Mouse (Mus musculus) telencephalon, adult 2 months (tissue): Measurements from ENCODE around the gene Islr.
A peak's percentile ranks its signal among the peaks of the same experiment; 100 is the strongest.

Experiments used
- DNase-seq: peaks from one replicate; pipeline ENCODE4 v3.0.0-alpha.2; 2011; ENCODE audit warnings: low read depth, low spot score

Islr gene

DNA sequence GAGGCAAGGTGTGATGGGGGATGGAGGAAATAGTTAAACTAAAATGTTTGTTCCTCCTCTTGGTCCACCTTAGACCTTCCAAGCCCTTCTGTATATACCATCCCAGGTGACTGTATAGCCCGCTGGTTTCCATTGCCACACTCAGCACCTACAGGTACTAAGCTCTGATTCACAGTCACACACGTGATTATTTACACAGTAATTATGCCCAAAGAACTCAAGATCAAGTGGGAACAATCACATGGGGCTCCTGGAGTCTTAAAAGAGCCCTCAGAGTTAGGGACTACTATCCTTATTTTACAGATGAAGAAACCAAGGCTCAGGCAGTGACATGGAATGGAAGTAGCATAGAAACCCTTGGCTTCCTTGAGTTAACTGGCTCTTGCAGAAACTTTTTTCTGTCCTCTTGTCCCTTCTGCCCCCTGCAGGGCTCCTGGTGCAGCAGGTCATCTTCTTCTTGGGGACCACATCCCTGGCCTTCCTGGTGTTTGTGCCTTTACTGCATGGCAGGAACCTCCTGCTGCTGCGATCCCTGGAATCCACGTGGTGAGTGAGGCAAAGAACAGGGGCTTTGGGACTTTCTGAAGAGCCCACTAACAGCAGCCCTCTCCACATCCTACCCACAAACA, 53.3 kb downstream of the Islr start:
- no peak for DNase-seq

GRCm38 (mm10) chr9:58148806-58149205, 55.3 kb downstream of the Islr start:
- no peak for DNase-seq

- no peak for DNase-seq
These were observed 58.7 kb downstream of the Islr start for GRCm38 (mm10) chr9:58145417-58145816.

DNA sequence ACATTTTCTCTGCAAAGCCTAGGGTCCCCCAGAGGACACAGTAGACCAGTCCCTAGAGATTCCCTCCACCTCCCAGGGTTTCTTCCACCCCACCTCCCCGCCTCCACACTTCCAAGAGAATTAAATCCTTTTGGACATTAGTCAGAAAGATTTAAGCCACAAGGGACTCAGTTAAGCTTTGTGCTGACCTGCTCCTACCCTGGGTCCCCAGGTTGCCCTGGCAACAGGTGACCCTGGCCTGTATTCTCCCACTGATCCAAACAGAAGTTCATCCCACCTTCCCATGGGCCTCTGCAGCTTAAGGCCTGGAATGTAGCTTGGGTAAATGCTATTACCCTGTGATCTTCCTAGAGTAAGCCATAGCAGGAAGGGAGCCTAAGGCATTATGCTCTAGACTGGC, 59.4 kb downstream of the Islr start:
- DNase-seq, result no peak

DNA sequence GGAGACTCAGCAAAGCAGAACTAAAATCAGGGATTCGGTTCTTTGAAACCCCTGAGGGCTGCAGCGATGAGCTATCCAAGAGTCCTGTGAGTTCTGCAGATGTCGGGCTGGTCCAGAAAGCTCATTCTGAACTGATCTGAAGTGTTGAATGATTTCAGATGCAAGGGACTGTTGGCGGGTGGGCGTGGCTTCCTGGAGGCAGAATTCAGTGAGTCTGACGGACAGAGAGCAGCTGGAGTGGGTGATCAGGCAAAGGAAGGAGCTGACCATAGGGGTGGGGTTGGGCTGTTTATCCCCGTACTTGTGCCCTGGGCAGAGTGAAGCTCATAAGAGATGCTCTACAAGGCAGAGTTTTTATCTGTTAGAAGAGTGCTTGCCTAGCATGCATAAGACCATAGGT, 60.7 kb downstream of the Islr start:
- no peak for DNase-seq

- peak; percentile 32 for DNase-seq
These were observed 64.2 kb downstream of the Islr start for GRCm38 (mm10) chr9:58139947-58140346.

- no peak for DNase-seq
These were observed 68.2 kb downstream of the Islr start for GRCm38 (mm10) chr9:58135921-58136321.

GRCm38 (mm10) chr9:58134906-58135305, 69.2 kb downstream of the Islr start:
- DNase-seq, result no peak

- no peak for DNase-seq
These were observed 69.9 kb downstream of the Islr start for GRCm38 (mm10) chr9:58133893-58134884.

GRCm38 (mm10) chr9:58131735-58132134, 72.4 kb downstream of the Islr start:
- no peak for DNase-seq

DNA sequence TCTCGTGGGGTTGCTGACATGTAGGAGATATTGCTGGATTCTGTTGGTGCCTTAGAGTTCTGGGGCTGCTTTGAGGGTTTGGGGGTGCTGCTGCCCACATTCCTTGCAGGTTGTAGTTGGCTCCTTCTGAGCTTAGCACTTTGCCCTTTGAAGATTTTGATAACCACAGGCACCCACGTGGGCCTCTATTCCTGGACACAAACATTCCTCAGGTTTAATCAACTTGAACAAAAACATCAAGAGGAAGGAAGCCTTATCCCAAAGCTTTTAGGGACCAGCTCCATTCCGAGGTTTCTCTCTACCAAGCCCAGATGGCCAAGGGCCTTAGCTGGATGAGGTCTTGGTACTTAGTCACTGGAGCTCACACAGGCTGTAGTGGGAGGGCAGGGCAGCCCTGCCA, 73.2 kb downstream of the Islr start:
- DNase-seq, result no peak

DNA sequence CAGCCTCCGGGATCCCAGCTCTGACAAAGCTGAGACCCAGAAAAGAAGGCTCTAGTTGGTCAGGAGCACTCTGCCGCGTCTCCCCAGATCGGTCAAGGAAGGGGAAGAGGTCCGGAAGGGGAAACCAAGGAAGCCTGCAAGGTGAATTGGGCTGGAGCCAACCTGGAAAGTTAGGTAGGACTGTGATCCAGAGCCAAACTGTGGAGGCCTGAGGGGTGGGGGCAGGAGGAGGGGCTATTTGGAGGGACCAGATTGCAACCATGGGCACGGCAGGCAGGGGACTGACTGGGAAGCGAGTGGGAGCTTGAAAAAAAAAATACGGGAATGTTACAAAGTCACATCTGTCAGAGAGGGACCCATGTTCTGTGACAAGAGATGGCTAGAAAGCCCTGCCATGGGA, 74.6 kb downstream of the Islr start:
- no peak for DNase-seq

GRCm38 (mm10) chr9:58128926-58129413, 75.1 kb downstream of the Islr start:
- no peak for DNase-seq

- DNase-seq, result no peak
These were observed 78.3 kb downstream of the Islr start for GRCm38 (mm10) chr9:58125811-58126210.

DNA sequence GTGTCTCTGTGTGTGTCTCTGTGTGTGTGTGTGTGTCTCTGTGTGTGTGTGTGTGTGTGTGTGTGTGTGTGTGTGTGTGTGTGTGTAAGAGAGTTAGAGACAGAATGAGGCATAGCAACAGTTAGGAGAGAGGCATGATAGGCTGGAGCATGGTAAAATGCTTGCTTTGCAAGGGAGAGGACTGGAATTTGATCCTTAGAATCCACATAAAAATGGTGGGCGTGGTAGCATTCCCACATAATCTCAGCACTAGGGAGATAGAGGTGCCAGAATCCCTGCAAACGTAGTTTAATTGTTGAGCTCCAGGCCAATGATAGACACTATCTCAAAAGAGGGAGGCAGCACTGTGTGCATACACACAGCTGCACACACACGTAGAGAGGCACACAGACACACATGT, 79.0 kb downstream of the Islr start:
- DNase-seq, result no peak

- DNase-seq, result no peak
These were observed 85.4 kb downstream of the Islr start, which contains the start of gene Ccdc33 for GRCm38 (mm10) chr9:58118671-58119070. Gene Ccdc33, minus strand, starts transcription at chr9:58118823.

DNA sequence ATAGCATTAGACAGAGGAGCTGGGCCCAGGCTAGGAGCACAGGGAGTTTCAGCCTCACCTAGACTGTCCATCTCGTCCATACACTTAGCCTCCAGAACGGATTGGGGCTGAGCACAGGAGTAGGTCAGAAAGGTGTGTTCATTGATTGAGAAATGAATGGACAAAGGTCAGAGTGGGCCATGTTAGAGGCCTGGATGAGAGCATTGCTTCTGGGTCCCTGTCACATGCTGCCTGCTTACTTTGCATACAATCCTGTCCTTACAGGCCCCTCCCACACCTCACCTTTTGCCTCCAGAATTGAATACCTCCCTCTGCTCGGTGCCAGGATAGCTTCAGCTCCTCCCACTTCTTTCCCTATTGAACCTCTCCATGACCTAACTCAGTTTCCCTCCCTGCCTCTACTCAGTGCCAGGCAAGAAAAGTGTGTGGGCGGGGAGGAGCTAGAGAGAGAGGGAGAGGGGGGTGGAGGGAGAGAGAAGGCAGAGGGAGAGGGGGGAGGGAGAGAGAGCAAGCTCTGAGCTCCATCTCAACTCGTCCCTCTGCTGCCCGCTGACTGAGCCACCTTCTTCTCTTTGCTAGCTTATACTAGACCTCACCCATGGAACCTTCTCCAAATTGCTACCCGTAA, 88.0 kb downstream of the Islr start:
- no peak for DNase-seq

DNA sequence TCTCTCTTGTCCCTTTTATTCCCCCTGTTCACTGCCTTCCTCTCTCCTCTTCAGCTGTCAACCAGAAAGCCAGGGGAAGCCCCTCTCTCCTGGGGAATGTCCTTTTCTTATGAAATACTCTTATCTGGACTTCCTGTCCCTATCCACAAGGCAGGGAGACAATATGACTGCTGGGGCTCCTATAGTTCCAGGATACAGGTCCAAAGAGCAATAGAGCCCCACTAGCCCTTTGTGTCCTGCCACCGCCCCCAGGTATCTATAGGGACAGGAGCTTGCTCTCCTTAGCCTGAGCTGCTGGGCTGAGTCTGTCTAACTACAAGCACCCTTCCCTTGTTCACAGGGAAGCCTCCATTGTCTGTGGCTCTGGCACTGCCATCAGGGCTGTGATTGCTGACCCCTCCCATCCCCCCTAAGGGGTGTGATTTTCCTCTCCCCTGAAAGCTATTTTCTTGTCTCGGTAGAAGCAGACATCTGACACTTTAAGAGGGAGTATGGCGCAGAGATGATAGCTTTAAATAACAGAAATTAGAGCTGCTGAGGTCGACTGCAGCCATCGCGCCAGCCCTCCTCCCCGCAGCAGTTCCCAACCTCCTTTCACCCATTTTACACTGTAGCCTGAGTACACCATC, 88.7 kb downstream of the Islr start:
- no peak for DNase-seq

DNA sequence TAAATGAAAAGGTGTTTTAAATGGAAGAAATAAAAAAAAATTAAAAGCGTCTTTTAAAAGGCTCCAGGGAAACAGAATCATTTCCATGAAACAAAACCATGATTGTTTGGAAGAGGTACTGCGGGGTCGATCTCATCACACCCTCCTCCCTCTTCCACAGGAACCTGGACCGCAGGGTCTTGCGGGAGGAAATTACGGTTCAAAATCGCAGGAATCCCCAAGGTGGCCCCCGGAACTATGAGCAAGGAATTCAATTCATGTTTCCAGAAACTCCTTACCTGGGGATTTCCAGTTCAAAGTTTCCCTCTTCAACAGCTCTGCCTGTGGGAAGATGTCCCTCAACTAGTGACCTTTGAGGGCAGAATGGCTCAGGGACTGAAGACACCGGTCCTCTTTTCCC, 90.1 kb downstream of the Islr start:
- no peak for DNase-seq

GRCm38 (mm10) chr9:58113279-58113884, 90.7 kb downstream of the Islr start:
- DNase-seq, result no peak

DNA sequence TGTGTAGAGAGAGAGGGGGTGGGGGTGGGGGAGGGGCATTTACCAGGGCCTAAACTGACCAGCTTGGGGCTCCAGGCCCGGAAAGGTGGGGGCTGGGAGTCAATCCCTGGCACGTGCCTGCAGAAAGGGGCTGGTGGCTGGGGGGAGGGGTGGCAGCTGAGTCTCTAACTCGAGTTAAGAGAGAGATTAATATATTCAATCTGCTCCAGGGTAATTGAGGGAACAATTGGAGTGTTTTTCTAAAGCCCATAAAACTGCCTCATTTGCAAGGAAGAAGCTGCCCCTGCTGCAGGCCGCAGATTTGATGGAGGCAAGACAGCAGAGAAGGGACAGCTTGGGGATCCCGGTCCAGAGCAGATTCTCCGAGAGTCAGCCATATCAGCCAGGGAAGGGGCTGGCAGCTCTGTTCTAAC, 91.2 kb downstream of the Islr start:
- DNase-seq, result no peak
